Mouse (Mus musculus) intestine, embryonic 15.5 days (tissue): ENCODE measurements around the gene Abca3. TPM values are rescaled to one million over a fixed set of nuclear protein-coding genes. Genes with fewer than 3 reads are reported as not detected.
"Not testable (repeated sequence)": the region's sequence is repeated elsewhere in the genome, so short reads cannot be mapped to it uniquely, and the experiment has no call there.

ENCODE experiments used
- ATAC-seq: fragments of 200-750 bp; cut with Nextera tagmentation; 2 replicates; pipeline ENCODE4 v1.8.0; 2017; ENCODE audit warnings: moderate TSS enrichment, moderate library complexity
- H3K27ac ChIP-seq: fragments of 300-500 bp; sonication (generic); 2 replicates; pipeline ENCODE4 v1.5.1; 2015; ENCODE audit warnings: mild to moderate bottlenecking, inconsistent platforms
- H3K27me3 ChIP-seq: fragments of 300-500 bp; sonication (generic); replicated peaks from 2 replicates; pipeline ENCODE4 v1.6.1; 2015; ENCODE audit warnings: inconsistent platforms
- H3K36me3 ChIP-seq: fragments of 300-500 bp; sonication (generic); 2 replicates; pipeline ENCODE4 v1.6.1; 2015; ENCODE audit warnings: inconsistent platforms
- H3K4me1 ChIP-seq: fragments of 300-500 bp; sonication (generic); replicated peaks from 2 replicates; pipeline ENCODE4 v1.6.1; 2015; ENCODE audit warnings: inconsistent platforms
- H3K4me2 ChIP-seq: fragments of 300-500 bp; sonication (generic); replicated peaks from 2 replicates; pipeline ENCODE4 v1.6.1; 2015; ENCODE audit warnings: mild to moderate bottlenecking, inconsistent platforms
- H3K4me3 ChIP-seq: fragments of 300-500 bp; sonication (generic); replicated peaks from 2 replicates; pipeline ENCODE4 v1.5.1; 2015; ENCODE audit warnings: inconsistent platforms
- H3K9ac ChIP-seq: fragments of 300-500 bp; sonication (generic); 2 replicates; pipeline ENCODE4 v1.6.1; 2015; ENCODE audit warnings: inconsistent platforms
- H3K9me3 ChIP-seq: fragments of 300-500 bp; sonication (generic); 2 replicates; pipeline ENCODE4 v1.6.1; 2016; ENCODE audit warnings: inconsistent platforms
- WGBS: fragments of 180-500 bp; shearing (Covaris S2); methylation state at CpG from one replicate; pipeline ENCODE4 v1.1.7; 2015; 5-methylcytosine and 5-hydroxymethylcytosine counted together
- polyA plus RNA-seq: library from polyadenylated mRNA; unstranded; fragments of >200 nt; fragmentation: Nextera tagmentation; extraction: Ambion mirVana; gene quantifications from 2 replicates; pipeline ENCODE4 v1.2.1, GENCODE M21; 2015

Gene Abca3
- polyA plus RNA-seq, 1 experiment from 2014 or later, result 10.1 TPM

DNA sequence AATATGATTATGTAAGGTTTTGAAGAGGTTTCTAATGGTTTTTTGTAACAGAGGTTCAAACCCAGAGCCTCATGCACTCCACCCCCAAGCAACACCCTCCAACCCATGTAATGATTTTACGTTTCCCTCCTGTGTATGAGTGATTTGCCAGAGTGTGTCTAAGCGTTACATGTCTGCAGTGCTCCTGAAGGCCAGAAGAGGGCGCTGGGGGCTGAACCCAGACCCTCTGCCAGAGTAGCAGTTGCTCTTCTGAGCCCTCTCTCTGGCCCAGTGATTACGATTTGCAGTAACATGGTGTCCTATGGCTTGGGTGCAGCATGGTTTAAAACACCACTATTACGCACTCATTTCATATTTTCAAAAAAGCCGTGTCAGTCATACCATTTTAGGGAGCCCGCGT, 39.4 kb downstream of the Abca3 start:
- Histone ChIP-seq H3K36me3 (0 out of 2 replicates have a peak, but pooled peaks cover 3% of the 10 kb centered on the region), H3K9ac (no peak overlapping the region), H3K9me3 (no peaks in the 10 kb centered on the region), H3K4me3 (no peak overlapping the region), H3K27ac (no peak overlapping the region), H3K4me2 (no peak overlapping the region), H3K4me1 (no peaks in the 10 kb centered on the region), H3K27me3 (no peaks in the 10 kb centered on the region)
- WGBS, result 68% methylated on average over 8 of the region's 8 CpGs
- ATAC-seq, result no peak

DNA sequence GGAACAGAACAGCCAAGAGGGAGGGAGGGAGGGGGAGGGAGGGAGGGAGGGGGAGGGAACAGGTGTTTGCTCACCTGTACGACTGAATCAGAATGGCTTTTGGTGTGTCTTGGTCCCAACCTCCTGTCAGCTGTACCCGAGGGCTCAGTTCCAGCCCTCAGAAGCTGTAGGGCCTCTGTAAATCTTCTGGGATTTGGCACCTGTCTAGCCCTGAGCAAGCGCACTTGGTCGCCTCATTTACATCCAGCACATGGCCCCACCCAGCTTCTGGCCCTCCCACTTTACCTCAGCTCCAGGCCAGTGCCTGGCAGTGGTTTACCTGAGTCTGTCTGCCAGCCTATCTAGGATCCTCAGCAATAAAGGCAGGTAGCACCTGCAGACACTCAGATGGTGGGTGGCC, 41.8 kb downstream of the Abca3 start:
- Histone ChIP-seq H3K36me3 (0 out of 2 replicates have a peak, but pooled peaks cover 3% of the 10 kb centered on the region), H3K4me2 (no peak overlapping the region), H3K27ac (no peak overlapping the region), H3K9ac (no peak overlapping the region), H3K27me3 (no peaks in the 10 kb centered on the region), H3K9me3 (no peaks in the 10 kb centered on the region), H3K4me1 (no peaks in the 10 kb centered on the region), H3K4me3 (no peak overlapping the region)
- WGBS, result 23% methylated on average over 4 of the region's 4 CpGs
- ATAC-seq, result peak; percentile 92

DNA sequence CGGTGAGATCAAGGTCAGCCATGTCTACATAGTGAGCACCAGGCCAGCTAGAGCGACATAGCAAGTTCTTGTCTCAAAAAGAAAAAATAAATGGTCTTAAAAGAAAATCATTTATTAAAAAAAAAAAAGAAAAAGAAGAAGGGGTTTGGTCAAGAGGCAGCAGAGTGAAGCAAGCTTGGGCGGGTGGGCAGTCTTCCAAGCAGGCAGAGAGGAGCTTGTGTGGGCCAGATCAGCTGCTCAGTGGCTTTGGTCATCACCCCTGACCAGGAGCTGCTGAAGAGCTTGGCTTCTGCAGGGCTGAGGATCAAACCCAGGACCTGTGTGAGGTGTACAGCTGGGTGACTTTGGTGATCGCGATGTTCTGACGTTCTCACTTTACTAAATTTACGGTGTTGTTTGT, 42.7 kb downstream of the Abca3 start:
- no peaks in the 10 kb centered on the region for H3K9me3 ChIP-seq
- H3K4me3 ChIP-seq, result no peak overlapping the region
- no peak overlapping the region for H3K27ac ChIP-seq
- H3K4me1 ChIP-seq, result no peaks in the 10 kb centered on the region
- ATAC-seq, result no peak
- H3K36me3 ChIP-seq, result 0 out of 2 replicates have a peak, but pooled peaks cover 3% of the 10 kb centered on the region
- 82% methylated on average over 7 of the region's 7 CpGs for WGBS
- H3K27me3 ChIP-seq, result no peaks in the 10 kb centered on the region
- no peak overlapping the region for H3K4me2 ChIP-seq
- H3K9ac ChIP-seq, result no peak overlapping the region

DNA sequence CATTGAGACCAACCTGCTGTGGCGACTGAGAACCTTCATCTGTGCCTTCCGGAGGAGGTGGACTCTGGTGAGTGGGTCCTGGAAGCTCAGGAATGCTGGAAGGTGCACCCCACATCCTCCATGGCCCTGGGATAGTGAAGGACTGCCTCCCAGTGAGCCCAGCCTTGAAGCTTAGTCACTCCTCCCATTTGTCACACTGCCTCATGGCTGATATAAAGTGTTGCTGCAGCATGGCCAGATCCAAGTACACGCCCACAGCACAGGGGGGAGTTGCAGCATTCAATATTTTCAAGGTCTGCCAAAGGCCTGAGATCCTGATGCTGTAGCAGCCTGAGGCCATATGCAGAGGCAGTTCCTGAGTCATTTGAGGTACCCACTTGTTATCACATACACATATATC, 50.6 kb downstream of the Abca3 start:
- Histone ChIP-seq H3K9ac (no peak overlapping the region), H3K4me1 (no peaks in the 10 kb centered on the region), H3K9me3 (no peaks in the 10 kb centered on the region), H3K27me3 (no peaks in the 10 kb centered on the region), H3K4me3 (no peak overlapping the region), H3K4me2 (no peak overlapping the region), H3K36me3 (0 out of 2 replicates have a peak, but pooled peaks cover 3% of the 10 kb centered on the region), H3K27ac (no peak overlapping the region)
- WGBS, result 71% methylated on average over 3 of the region's 3 CpGs
- ATAC-seq, result peak; percentile 72

DNA sequence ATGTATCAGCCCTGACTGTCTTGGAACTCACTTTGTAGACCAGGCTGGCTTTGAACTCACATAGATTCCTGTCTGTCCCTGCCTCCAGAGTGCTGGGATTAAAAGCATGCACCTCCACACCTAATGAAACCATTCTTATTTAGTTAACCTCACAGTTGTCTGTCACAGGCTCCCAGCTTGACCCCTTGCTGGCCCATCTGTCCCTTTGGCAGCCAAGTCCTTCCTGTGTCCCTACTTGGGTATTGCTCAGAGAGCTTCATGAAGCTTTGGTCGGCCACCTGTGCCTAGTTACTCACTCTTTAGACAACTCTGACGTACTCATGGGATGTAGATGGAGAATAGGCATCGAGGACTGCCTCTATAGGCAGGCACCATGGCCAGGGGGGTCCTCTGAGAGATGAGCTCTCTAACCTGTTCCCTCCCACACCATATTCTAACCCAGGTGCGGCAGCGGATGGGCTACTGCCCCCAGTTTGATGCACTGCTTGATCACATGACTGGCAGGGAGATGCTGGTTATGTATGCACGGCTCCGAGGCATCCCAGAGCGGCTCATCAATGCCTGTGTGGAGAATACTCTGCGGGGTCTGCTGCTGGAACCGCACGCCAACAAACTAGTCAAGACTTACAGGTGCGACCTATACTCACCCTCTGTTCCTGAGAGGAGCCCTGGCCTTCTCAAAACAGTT, 55.5 kb downstream of the Abca3 start:
- Histone ChIP-seq H3K9ac (no peak overlapping the region), H3K4me1 (no peaks in the 10 kb centered on the region), H3K36me3 (0 out of 2 replicates have a peak, but pooled peaks cover 3% of the 10 kb centered on the region), H3K4me3 (no peak overlapping the region), H3K9me3 (no peaks in the 10 kb centered on the region), H3K27ac (no peak overlapping the region), H3K4me2 (no peak overlapping the region), H3K27me3 (no peaks in the 10 kb centered on the region)
- WGBS, result 87% methylated on average over 12 of the region's 12 CpGs
- ATAC-seq, result no peak

DNA sequence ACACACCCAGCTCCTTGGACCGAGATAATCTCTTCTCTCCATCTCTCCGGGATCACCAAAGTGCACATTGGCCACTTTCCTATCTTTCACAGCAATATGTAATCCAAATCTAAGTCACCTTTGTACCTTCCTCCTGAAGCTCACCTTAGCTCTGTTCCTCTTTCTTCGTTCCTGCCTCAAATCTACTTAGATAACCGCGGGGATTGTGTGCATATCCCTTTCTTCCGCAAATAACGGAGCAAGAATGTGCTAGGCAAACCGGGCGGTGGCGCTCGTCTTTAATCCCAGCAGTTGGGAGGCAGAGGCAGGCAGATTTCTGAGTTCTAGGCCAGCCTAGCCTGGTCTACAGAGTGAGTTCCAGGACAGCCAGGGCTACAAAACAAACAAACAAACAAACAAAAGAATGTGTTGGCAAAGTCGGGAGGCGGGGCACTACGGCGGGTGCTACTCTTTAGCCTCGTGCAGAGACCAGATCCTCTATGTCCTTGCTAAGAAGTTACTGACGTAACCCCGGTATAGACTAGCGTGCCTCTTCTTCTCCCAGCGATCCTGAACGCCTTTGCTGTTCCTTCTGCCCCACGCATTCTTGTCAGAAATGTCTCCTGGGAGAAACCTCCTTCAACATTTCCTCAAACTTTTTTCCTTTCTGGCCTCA, 61.9 kb downstream of the Abca3 start:
- H3K4me3 ChIP-seq, result peak overlapping the region; percentile 68
- peaks cover 22% of the 10 kb centered on the region for H3K4me1 ChIP-seq
- peak overlapping the region; percentile 90 for H3K27ac ChIP-seq
- peak overlapping the region; percentile 73 for H3K4me2 ChIP-seq
- WGBS, result 25% methylated on average over 22 of the region's 22 CpGs
- no peaks in the 10 kb centered on the region for H3K9me3 ChIP-seq
- no peaks in the 10 kb centered on the region for H3K27me3 ChIP-seq
- peak; percentile 55 for ATAC-seq
- peak overlapping the region; percentile 56 for H3K9ac ChIP-seq
- peaks cover 4% of the 10 kb centered on the region; the same call in 1 of the 2 replicates for H3K36me3 ChIP-seq

DNA sequence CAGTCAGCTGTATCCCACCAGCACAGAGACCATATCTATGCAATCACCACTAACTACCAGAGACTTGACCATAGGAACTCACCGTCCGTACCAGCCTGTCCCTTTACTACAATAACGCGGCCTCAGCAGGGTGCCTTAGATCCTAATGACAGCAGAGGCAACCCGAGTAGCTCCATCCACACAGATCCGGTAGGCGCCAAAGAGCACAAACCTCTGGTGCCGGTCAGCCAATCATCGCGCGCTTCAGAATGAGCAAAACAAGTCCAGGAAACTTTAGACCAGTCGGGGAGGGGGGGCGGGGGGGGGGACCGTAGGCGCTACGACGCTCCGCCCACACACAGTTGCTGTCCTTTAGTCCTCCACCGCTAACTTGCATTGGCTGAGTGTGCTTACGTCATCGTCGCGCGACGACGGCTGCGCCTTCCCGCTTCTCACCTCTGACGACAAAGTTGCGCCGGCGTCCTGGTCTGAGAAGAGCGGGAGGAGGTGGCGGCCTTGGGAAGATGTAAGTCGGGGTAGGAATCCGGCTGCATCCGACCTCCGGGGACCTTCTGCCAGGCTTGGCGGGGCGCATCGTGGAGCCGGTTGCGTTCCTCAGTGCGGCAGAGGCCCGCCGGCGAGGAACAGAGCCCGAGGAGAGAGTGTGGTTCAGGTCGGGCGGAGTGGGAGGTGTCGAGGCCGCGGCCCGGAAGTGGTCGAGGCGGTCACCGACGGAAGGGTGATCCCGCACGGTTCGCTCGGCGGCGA, 62.7 kb downstream of the Abca3 start, which contains the start of gene Rnps1:
TSS of gene Rnps1 (plus strand) at position 336 of the 747 bp plus-strand sequence.
- H3K4me3 ChIP-seq, result peak within 1 kb of the TSS; percentile 68
- no peaks in the 10 kb centered on the region for H3K9me3 ChIP-seq
- H3K4me1 ChIP-seq, result peaks cover 22% of the 10 kb centered on the region
- peak within 1 kb of the TSS; percentile 84 for H3K9ac ChIP-seq
- H3K27ac ChIP-seq, result peak within 1 kb of the TSS; percentile 95
- H3K36me3 ChIP-seq, result peaks cover 8% of the 10 kb centered on the region
- H3K27me3 ChIP-seq, result no peaks in the 10 kb centered on the region
- H3K4me2 ChIP-seq, result peak within 1 kb of the TSS; percentile 73
- ATAC-seq, result peak; percentile 93
- under 1% methylated on average over 64 of the region's 64 CpGs for WGBS

DNA sequence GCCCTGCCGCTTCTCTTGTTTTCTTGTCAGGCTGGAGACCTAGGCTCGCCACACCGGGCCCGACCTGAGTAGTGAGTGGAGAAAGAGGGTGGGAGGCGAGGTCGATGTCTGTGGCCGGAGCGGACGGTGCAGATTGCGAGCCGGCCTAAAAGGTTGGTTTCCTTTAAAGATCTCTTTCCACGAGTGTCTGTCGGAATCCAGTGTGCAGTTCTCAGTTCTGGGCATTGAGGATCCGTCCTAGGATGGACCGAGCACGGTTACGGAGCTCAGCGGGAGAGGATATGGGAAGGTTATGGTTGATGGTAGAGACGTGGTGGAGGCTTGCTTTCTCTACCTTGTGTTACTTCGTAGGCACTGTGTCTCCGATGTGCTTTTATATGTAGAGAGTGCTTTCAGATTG, 63.3 kb downstream of the Abca3 start:
- WGBS, result under 1% methylated on average over 21 of the region's 21 CpGs
- Histone ChIP-seq H3K27ac (peak overlapping the region; percentile 95), H3K9me3 (no peaks in the 10 kb centered on the region), H3K27me3 (no peaks in the 10 kb centered on the region), H3K36me3 (peaks cover 14% of the 10 kb centered on the region), H3K9ac (peak overlapping the region; percentile 84), H3K4me2 (peak overlapping the region; percentile 59), H3K4me3 (peak overlapping the region; percentile 68), H3K4me1 (peaks cover 22% of the 10 kb centered on the region)
- ATAC-seq, result no peak

DNA sequence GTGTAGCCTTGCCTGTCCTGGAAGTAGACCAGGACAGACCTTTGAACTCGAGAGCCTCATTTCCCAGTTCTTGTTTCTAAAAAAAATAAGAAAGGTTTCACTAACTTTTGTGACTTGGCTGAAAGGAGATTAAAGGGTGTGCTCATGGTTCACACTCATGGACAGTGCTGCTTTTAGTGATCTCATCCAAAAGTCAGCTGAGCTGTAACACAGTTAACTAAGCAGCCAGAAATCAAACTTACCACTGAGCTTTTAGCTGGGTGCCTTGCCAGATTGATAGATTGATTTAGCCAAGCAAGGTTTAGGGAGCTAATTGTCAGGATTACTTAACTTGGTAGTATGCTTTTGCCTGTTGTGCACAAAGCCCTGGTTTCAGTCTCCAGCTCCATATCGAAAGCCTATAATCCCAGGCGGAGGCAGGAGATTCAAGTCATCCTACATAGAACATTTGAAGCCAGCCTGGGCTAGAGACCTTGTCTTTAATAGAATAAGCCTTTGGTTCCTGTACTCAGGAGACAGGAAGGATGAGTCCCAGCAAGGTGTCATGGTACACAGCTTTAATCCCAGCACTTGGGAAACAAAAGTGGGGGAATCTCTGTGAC, 64.4 kb downstream of the Abca3 start:
- peaks cover 22% of the 10 kb centered on the region for H3K4me1 ChIP-seq
- peak overlapping the region; percentile 68 for H3K4me3 ChIP-seq
- peaks cover 25% of the 10 kb centered on the region for H3K36me3 ChIP-seq
- peak overlapping the region; percentile 59 for H3K4me2 ChIP-seq
- H3K9ac ChIP-seq, result peak overlapping the region; percentile 84
- H3K9me3 ChIP-seq, result no peaks in the 10 kb centered on the region
- ATAC-seq, result no peak
- H3K27me3 ChIP-seq, result no peaks in the 10 kb centered on the region
- H3K27ac ChIP-seq, result no peak overlapping the region
- 81% methylated on average over 3 of the region's 3 CpGs for WGBS

DNA sequence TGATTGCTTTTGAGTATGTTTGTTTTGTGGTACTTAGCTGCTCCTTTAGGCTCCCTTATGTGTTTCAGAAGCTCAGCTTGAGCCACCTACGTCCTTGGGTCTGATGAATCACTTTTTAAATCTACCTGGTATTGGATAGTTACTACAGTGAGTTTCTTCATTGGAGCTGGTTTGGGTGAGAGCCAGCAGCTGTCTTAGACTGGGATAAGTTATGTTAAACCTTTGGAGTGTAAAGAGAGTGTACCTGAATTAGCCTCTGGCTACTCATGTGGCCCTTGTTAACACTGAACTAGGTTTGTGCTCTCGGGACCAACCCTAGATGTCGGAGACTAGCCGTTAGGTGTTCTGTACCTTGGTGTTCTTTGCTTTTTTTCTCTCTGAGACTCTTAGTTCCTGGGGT, 71.4 kb downstream of the Abca3 start:
- H3K36me3 ChIP-seq, result peaks cover 58% of the 10 kb centered on the region
- no peak overlapping the region for H3K27ac ChIP-seq
- no peaks in the 10 kb centered on the region for H3K9me3 ChIP-seq
- no peak overlapping the region for H3K4me2 ChIP-seq
- H3K4me3 ChIP-seq, result no peak overlapping the region
- 93% methylated on average over 4 of the region's 4 CpGs for WGBS
- H3K27me3 ChIP-seq, result no peaks in the 10 kb centered on the region
- ATAC-seq, result no peak
- H3K9ac ChIP-seq, result no peak overlapping the region
- H3K4me1 ChIP-seq, result 0 out of 2 replicates have a peak, but pooled peaks cover 6% of the 10 kb centered on the region

DNA sequence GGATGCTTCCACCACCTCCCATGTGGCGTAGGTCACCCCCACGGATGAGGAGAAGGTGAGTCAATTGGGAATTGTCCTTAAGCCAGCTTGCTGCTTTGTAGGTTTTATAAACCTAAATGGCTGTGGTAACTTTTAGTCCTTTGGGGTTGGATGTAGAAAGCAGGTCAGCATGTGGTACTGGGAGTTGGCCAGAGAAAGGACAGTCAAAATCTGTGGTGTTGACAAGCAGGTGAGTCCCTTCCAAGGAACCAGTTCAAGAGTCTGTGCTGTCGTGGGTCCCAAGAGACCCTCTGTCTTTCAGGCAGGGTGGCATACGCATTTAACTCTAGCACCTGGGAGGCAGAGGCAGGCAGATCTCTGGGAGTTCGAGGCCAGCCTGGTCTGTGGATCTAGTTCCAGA, 72.7 kb downstream of the Abca3 start:
- no peak for ATAC-seq
- no peak overlapping the region for H3K4me3 ChIP-seq
- 95% methylated on average over 5 of the region's 5 CpGs for WGBS
- no peak overlapping the region for H3K27ac ChIP-seq
- no peak overlapping the region for H3K4me2 ChIP-seq
- H3K27me3 ChIP-seq, result no peaks in the 10 kb centered on the region
- peaks cover 50% of the 10 kb centered on the region for H3K36me3 ChIP-seq
- no peaks in the 10 kb centered on the region for H3K9me3 ChIP-seq
- no peak overlapping the region for H3K9ac ChIP-seq
- H3K4me1 ChIP-seq, result 0 out of 2 replicates have a peak, but pooled peaks cover 10% of the 10 kb centered on the region

DNA sequence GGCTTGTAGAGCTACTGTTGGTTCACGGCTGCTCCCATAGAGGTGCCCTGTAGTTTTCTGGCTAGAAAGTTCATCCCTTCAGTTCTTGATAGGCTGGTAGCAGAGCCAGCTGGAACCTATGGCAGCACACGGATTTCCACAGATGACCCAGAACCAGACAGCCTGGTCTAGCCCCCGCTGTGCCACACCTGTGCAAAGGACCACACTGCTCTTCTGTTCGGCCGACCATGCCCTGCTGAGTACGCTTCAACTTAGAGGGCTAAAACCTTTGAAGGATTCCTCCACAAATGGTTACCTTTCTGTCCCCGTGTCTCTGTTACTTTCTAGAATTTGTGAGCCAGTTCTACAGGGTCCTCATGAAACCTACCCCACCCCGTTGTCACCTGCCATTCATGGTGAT, 73.6 kb downstream of the Abca3 start:
- H3K27ac ChIP-seq, result not testable (repeated sequence)

More for the DNA sequence above, 73.6 kb downstream of the Abca3 start:
- H3K27me3 ChIP-seq, H3K4me3 ChIP-seq, H3K4me2 ChIP-seq, ATAC-seq, H3K9me3 ChIP-seq, H3K4me1 ChIP-seq, H3K9ac ChIP-seq: not testable (repeated sequence)
- H3K36me3 ChIP-seq, result peaks cover 41% of the 10 kb centered on the region
- 88% methylated on average over 6 of the region's 8 CpGs for WGBS
